Mouse (Mus musculus) liver, embryonic 12.5 days (tissue): Measurements from ENCODE around the gene Tigar. TPM values are rescaled to one million over a fixed set of nuclear protein-coding genes. Genes with fewer than 3 reads are reported as not detected.

Experiments used
- ATAC-seq: fragments of 200-750 bp; cut with Nextera tagmentation; 2 replicates; pipeline ENCODE4 v1.8.0; 2017; ENCODE audit warnings: moderate number of reproducible peaks, mild to moderate bottlenecking, moderate library complexity
- H3K27ac ChIP-seq: fragments of 300-500 bp; sonication (generic); 2 replicates; pipeline ENCODE4 v1.5.1; 2016; ENCODE audit warnings: mild to moderate bottlenecking
- H3K27me3 ChIP-seq: fragments of 300-500 bp; sonication (generic); replicated peaks from 2 replicates; pipeline ENCODE4 v1.6.1; 2016; ENCODE audit warnings: mild to moderate bottlenecking, moderate library complexity
- H3K36me3 ChIP-seq: fragments of 300-500 bp; sonication (generic); 2 replicates; pipeline ENCODE4 v1.6.1; 2016; ENCODE audit warnings: mild to moderate bottlenecking, moderate library complexity
- H3K4me1 ChIP-seq: fragments of 300-500 bp; sonication (generic); 2 replicates; pipeline ENCODE4 v1.6.1; 2016
- H3K4me2 ChIP-seq: fragments of 300-500 bp; sonication (generic); 2 replicates; pipeline ENCODE4 v1.6.1; 2016; ENCODE audit warnings: mild to moderate bottlenecking, moderate library complexity
- H3K4me3 ChIP-seq: fragments of 300-500 bp; sonication (generic); 2 replicates; pipeline ENCODE4 v1.5.1; 2016; ENCODE audit warnings: mild to moderate bottlenecking, moderate library complexity
- H3K9ac ChIP-seq: fragments of 300-500 bp; sonication (generic); 2 replicates; pipeline ENCODE4 v1.6.1; 2016; ENCODE audit warnings: mild to moderate bottlenecking, moderate library complexity
- H3K9me3 ChIP-seq: fragments of 300-500 bp; sonication (generic); replicated peaks from 2 replicates; pipeline ENCODE4 v1.6.1; 2016; ENCODE audit warnings: mild to moderate bottlenecking, moderate library complexity
- WGBS: fragments of 180-500 bp; shearing (Covaris S2); methylation state at CpG from one replicate; pipeline ENCODE4 v1.1.7; 2016; ENCODE audit not compliant: insufficient replicate concordance; 5-methylcytosine and 5-hydroxymethylcytosine counted together
- polyA plus RNA-seq: library from polyadenylated mRNA; unstranded; fragments of >200 nt; fragmentation: Nextera tagmentation; extraction: Ambion mirVana; gene quantifications from 2 replicates; pipeline ENCODE4 v1.2.1, GENCODE M21; 2016

Tigar gene
- polyA plus RNA-seq, 1 experiment from 2014 or later: 1.5 TPM

DNA sequence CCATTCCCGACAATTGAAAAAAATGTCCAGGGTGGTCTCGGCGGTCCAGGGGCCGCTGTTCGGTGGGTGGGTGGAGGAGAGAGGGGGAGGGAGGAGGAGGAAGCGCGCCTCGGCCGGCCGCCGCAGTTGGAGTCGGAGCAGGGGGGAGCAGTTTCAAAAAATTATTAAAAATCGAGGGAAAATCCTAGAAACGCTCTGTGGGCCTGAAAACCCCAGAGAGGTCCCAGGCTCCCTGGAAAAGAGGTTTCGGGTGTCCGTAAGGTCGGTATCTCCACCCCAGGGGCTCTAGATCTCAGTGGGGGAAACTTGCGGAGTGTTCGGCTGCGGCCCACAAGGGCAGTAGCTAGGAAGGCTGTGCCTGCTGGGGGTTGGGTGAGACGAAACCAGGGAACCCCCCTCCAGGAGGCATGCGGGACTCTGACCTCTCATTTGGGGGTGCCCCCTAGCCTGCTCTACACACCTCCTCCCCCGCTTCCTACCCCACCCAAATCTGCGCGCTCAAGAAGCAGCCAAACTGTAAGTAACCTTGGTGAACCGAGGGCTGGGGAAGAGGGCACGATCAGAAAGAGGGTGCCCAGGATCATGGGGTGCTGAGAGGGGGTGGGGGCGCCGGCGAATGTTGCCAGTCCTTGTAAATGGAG is 40.1 kb upstream of the Tigar start:
- H3K9ac ChIP-seq: peak overlapping the region; percentile 67
- WGBS: 0% methylated on average over 30 of the region's 30 CpGs
- no peaks in the 10 kb centered on the region for H3K9me3 ChIP-seq
- peak overlapping the region; percentile 67 for H3K4me3 ChIP-seq
- peaks cover 16% of the 10 kb centered on the region for H3K36me3 ChIP-seq
- H3K27ac ChIP-seq: 0 out of 2 replicates have a peak overlapping the region, but pooled peaks have one; percentile 26
- peaks cover 73% of the 10 kb centered on the region for H3K27me3 ChIP-seq
- H3K4me2 ChIP-seq: peak overlapping the region; percentile 85
- ATAC-seq: no peak
- H3K4me1 ChIP-seq: peaks cover 80% of the 10 kb centered on the region

DNA sequence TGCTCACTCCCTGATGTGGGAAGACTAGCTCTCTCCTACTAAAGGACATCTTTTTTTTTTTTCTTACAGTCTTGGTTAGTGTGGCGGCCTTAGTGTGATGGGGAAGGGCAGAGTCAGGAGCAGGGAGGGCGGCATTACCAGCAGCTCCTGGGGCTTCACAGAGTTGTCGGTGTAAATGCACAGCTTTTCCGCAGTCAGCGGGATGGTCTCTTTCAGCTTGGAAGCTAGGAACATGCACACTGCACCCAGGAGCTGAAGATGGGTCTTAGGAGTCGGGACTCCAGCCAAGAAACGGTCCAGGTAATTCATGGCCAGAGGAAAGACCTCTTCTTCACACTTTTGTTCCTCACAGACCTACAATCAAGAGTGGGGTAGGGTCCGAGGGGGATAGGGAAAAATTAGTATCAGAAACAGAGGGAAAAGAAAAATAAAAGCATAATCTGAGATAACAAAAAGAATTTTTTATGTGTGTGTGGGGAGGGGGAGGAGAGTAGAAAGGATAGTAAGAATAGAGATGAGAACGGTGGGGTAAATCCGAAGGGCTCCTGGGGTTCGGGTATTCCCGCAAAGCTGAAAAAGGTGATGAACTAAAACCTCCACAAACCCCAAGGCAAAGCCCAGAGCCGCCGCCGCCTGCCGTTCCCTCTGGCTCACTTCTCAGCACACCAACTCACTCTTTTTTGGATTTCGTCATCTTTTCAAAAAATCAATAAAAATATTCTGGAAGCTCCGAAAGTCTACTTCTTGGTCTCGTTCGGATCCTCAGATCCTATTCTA is 39.4 kb upstream of the Tigar start:
- peaks cover 21% of the 10 kb centered on the region for H3K36me3 ChIP-seq
- peak overlapping the region; percentile 85 for H3K4me2 ChIP-seq
- peaks cover 66% of the 10 kb centered on the region for H3K27me3 ChIP-seq
- ATAC-seq: no peak
- H3K27ac ChIP-seq: no peak overlapping the region
- peak overlapping the region; percentile 67 for H3K9ac ChIP-seq
- H3K4me3 ChIP-seq: peak overlapping the region; percentile 67
- WGBS: 21% methylated on average over 20 of the region's 20 CpGs
- peaks cover 80% of the 10 kb centered on the region for H3K4me1 ChIP-seq
- H3K9me3 ChIP-seq: no peaks in the 10 kb centered on the region

DNA sequence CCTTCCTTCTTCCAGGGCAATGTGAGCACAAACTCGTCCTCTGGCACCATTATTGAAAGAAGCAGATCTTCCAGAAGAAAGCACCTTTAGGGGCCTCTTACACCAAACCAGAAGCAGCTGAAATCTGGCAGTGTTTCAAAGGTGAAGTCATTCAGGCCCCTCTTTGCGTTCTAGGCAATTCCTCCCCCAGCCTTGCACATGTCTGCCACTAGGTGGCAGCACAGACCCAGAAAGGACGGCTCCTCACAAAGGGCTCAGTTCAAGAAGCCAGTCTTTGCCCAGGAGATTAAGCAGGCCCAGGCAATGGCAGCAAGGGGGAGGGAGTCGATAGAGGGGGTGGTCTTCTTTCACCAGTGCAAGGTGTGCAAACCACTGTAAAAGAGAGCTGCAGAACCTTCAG is 38.3 kb upstream of the Tigar start:
- peaks cover 25% of the 10 kb centered on the region for H3K36me3 ChIP-seq
- WGBS: under 1% methylated on average over 4 of the region's 4 CpGs
- H3K4me3 ChIP-seq: no peak overlapping the region
- H3K9ac ChIP-seq: no peak overlapping the region
- no peak overlapping the region for H3K27ac ChIP-seq
- no peak for ATAC-seq
- H3K4me1 ChIP-seq: peaks cover 80% of the 10 kb centered on the region
- H3K27me3 ChIP-seq: peaks cover 55% of the 10 kb centered on the region
- H3K4me2 ChIP-seq: no peak overlapping the region
- H3K9me3 ChIP-seq: no peaks in the 10 kb centered on the region

DNA sequence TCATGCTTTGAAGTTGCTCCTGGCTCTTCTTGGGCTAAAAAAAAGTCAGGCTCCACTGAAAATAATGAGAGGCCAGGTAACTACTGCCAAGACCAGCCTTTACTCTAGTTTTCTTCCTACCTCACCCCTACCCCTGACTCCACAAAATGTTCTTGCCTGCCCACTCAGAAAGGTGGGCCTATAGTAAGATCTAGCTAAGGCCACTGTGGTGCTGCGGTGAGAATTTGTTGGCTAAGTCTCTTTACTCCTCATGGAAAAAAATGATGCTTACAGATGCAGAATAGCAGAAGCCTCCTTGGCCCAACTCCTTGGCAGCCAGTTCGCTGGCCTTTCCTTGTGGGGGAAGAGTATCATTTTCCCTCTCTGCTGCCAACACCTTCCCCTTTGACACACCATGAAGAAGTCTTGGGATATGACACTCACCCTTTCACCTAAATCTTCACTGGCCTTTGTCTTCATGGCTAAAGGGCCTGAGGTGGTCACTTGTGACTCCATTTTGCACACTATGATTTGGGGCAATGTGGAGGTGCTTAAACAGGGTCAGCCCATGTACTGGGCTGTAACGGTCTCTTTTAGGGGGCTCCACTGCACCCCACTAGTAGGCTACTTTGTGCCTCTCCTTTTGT is 37.1 kb upstream of the Tigar start:
- WGBS: 85% methylated on average over 3 of the region's 3 CpGs
- peaks cover 29% of the 10 kb centered on the region for H3K36me3 ChIP-seq
- H3K27ac ChIP-seq: no peak overlapping the region
- peaks cover 43% of the 10 kb centered on the region for H3K27me3 ChIP-seq
- no peak overlapping the region for H3K9ac ChIP-seq
- peaks cover 73% of the 10 kb centered on the region for H3K4me1 ChIP-seq
- no peak overlapping the region for H3K4me2 ChIP-seq
- no peaks in the 10 kb centered on the region for H3K9me3 ChIP-seq
- no peak for ATAC-seq
- no peak overlapping the region for H3K4me3 ChIP-seq

DNA sequence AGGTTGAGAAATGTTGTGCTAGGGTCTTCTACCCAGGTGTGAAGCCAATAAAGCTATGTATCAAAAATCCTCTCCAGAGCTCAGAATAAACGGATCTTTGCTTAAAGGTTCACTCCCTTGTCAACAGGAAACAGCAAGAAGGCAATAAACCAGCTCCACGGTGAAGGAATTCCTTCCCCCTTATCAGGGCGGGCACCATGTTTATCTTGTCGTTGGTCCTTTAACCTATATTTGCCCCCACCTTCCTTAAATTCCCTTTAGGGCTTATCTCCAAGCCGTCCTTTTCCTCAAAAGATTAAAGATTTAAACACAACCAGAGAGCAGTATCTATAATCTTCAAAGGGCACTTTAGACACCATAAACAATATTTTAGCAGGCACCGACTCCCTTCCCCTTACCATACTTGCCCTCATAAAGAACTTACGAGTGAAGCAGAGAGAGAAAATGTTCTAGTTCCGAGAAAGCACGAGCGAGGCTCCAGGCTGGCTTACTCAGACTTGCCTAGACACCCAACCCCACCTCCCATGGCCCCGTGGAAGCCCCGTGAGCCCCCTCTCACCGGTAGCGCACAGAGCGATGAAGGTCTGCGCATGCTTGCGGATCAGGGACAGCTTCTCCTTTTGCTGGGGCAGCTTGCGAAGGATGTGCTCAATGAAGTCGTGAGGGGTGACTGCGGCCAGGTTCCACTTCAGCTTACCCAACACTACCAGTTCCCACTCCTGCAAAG is 36.3 kb upstream of the Tigar start:
- 0 out of 2 replicates have a peak overlapping the region, but pooled peaks have one; percentile 22 for H3K9ac ChIP-seq

DNA sequence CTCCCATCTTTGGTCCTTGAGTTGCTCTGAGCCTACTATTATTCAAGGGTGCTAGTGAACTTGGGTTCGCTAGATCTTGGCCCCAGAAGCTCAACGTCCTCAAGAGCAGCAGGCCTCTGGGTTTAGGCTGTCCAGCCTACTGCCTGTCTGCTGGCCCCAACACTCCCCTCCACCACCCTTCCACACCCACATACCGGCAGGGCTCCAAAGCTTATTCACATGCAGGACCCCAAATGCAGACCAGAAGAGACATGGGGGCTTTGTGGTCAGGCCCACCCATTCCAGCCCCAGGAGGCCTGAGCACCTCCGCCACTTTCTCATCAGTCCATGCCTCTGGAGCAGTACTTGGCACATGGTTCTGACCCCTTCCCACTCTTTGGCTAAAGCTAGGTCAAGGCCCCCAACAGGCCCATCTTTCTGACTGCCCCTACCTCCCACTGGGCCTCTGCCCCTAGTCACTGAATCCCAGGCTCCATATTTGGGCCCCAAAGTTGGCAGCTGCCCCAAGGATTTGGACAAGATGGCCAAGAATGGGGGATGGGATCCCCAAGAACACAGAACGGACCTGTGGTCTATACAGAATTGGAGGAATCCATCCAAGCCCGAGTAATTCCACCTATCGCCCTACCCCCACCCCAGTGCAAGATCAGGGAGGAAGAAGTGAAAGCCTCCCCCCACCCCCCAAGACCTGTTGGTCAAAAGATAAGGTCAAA is 34.4 kb upstream of the Tigar start:
- peaks cover 55% of the 10 kb centered on the region for H3K36me3 ChIP-seq
- WGBS: 69% methylated on average over 7 of the region's 7 CpGs
- no peak for ATAC-seq
- H3K27me3 ChIP-seq: peaks cover 16% of the 10 kb centered on the region
- peaks cover 55% of the 10 kb centered on the region for H3K4me1 ChIP-seq
- no peak overlapping the region for H3K4me3 ChIP-seq
- no peaks in the 10 kb centered on the region for H3K9me3 ChIP-seq
- 0 out of 2 replicates have a peak overlapping the region, but pooled peaks have one; percentile 51 for H3K4me2 ChIP-seq
- no peak overlapping the region for H3K27ac ChIP-seq
- no peak overlapping the region for H3K9ac ChIP-seq

More for the DNA sequence above, 36.3 kb upstream of the Tigar start:
- H3K4me2 ChIP-seq: peak overlapping the region; percentile 30; the same call in 1 of the 2 replicates
- peaks cover 35% of the 10 kb centered on the region for H3K27me3 ChIP-seq
- peaks cover 68% of the 10 kb centered on the region for H3K4me1 ChIP-seq
- no peaks in the 10 kb centered on the region for H3K9me3 ChIP-seq
- no peak for ATAC-seq
- H3K27ac ChIP-seq: no peak overlapping the region
- 37% methylated on average over 20 of the region's 20 CpGs for WGBS
- peaks cover 36% of the 10 kb centered on the region for H3K36me3 ChIP-seq
- no peak overlapping the region for H3K4me3 ChIP-seq

DNA sequence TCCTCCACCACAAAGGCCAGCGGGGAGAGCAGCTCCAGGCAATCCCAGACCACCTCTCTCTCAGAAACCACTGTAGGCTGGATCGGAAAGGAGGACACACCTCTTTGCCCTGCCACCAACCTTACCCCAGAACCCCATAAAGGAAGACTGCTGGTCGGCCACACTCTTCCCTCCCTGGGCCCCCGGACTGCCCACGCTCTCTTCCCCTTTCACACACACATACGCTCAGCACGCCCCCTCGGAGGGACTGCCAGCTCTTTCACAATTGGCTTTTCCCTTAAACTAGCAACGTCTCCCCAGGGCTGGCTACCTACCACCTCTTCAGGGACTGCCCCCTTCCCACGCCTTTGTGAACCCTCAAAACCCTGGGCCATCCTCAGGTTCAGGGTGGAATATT is 33.8 kb upstream of the Tigar start:
- H3K27ac ChIP-seq: no peak overlapping the region
- no peak overlapping the region for H3K4me3 ChIP-seq
- H3K4me2 ChIP-seq: peak overlapping the region; percentile 51; the same call in 1 of the 2 replicates
- 49% methylated on average over 10 of the region's 10 CpGs for WGBS
- peaks cover 10% of the 10 kb centered on the region for H3K27me3 ChIP-seq
- peaks cover 58% of the 10 kb centered on the region for H3K36me3 ChIP-seq
- no peaks in the 10 kb centered on the region for H3K9me3 ChIP-seq
- ATAC-seq: no peak
- H3K9ac ChIP-seq: no peak overlapping the region
- peaks cover 49% of the 10 kb centered on the region for H3K4me1 ChIP-seq

DNA sequence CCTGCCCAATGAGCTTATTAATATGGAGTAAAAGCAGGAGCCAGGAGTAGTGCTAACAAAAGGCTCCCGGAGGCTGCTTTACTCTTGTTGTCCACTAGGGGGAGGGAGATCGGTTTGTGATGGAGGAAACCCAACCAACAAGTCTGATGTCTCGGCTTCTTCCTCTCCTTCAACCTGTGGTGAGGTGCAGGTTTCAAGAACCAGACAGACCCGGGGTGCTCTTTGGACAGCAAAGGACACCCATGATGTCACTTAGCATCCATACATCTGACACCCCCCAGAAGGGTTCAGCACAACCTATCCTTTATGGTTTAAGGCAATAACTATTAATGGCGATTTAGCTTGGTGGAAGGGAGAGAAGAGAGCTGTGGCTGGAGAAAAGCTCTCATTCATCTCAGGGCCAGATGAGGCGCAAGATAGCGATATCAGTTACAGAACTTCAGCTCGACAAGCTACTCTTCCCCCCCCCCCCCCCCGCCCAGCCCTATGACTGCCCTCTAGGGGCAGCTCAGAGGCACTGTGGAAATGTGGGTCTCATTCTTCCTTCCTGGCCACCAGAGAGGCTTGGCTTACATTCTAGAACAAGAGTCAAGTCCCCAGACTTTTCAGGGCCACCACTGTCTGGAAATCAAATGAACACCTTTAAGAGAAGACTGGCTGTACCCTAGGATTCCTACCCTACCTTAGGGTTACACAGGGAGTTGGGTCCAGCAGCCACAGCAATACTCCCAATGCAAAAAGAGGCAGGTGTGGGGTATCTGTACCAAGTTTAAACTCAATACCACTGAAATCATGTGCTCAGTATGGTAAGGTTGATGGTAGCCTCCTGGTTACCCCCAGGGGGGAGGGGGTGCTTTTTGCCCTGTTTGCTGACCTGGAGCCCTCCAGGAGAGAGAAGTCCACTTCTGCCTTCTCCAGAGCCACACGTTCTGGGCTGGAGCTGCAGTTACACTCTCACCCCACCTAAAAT is 33.1 kb upstream of the Tigar start:
- ATAC-seq: peak; percentile 54
- H3K4me1 ChIP-seq: peaks cover 46% of the 10 kb centered on the region
- 0 out of 2 replicates have a peak, but pooled peaks cover 3% of the 10 kb centered on the region for H3K27me3 ChIP-seq
- peaks cover 65% of the 10 kb centered on the region for H3K36me3 ChIP-seq
- no peaks in the 10 kb centered on the region for H3K9me3 ChIP-seq
- H3K27ac ChIP-seq: no peak overlapping the region
- H3K9ac ChIP-seq: no peak overlapping the region
- peak overlapping the region; percentile 51 for H3K4me2 ChIP-seq
- no peak overlapping the region for H3K4me3 ChIP-seq
- 9% methylated on average over 9 of the region's 10 CpGs for WGBS

DNA sequence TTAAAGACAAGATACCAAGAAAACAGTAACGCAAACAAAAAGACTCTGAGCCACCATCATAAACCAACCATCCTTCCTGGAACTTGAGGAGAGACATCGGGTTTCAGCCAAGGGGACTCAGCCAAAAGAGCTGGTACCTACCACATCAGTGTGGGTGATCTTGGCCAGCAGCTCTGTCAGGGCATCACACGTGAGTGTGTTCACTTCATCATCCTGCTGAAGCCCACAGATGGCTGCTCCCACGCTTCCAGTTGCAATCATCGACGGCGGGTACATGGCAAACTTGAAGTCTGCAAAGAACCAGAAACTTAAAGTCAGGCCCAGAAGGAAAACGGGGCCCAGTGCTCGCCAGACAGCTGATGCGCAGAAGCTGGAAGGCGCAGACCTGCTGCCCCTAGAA is 29.6 kb upstream of the Tigar start:
- Histone ChIP-seq H3K27ac (no peak overlapping the region), H3K4me2 (no peak overlapping the region), H3K9me3 (no peaks in the 10 kb centered on the region), H3K27me3 (no peaks in the 10 kb centered on the region), H3K4me1 (peaks cover 18% of the 10 kb centered on the region), H3K9ac (no peak overlapping the region), H3K4me3 (no peak overlapping the region), H3K36me3 (peaks cover 77% of the 10 kb centered on the region)
- 86% methylated on average over 11 of the region's 11 CpGs for WGBS
- ATAC-seq: no peak

DNA sequence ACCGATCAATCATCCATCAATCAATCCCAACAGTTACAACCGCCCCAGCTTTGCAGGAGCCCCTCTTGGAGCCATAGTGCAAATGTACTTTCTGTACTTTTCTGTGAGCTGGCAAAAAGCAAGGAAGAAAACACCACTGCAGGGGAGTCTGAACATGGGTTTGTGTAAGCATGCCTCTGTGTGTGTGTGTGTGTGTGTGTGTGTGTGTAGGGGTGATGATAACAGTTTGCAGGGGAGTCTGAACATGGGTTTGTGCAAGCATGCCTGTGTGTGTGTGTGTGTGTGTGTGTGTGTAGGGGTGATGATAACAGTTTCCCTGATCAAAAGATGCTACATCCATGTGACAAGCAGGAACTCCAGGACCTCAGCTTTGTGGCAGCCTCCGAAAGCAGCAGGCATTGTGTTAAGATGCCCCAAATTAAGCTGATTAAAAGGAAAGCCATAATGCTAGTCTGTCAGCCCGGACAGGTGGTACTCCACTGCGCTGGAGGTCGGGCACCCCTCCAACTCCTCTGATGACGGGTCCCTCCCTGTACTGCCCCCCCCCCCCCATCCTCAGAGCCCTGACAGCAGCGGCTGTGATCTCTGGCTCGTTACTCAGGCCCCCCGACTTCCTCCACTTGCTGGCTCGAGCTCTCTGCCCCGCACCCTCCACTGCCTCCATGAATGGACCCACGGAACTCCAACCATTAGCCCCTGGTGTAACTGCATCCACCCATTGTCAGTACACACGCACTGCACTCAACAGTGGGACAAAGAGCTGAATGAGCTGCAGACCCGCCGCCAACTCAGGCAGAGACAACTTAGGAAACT is 24.3 kb upstream of the Tigar start:
- no peaks in the 10 kb centered on the region for H3K4me1 ChIP-seq
- no peak overlapping the region for H3K4me3 ChIP-seq
- WGBS: 69% methylated on average over 16 of the region's 16 CpGs
- H3K27me3 ChIP-seq: no peaks in the 10 kb centered on the region
- H3K27ac ChIP-seq: no peak overlapping the region
- no peak for ATAC-seq
- no peak overlapping the region for H3K4me2 ChIP-seq
- H3K9me3 ChIP-seq: no peaks in the 10 kb centered on the region
- H3K9ac ChIP-seq: no peak overlapping the region
- H3K36me3 ChIP-seq: peaks cover 88% of the 10 kb centered on the region
